8 mouse cellular contexts compared by ENCODE assay signal in the genomic region with DNA sequence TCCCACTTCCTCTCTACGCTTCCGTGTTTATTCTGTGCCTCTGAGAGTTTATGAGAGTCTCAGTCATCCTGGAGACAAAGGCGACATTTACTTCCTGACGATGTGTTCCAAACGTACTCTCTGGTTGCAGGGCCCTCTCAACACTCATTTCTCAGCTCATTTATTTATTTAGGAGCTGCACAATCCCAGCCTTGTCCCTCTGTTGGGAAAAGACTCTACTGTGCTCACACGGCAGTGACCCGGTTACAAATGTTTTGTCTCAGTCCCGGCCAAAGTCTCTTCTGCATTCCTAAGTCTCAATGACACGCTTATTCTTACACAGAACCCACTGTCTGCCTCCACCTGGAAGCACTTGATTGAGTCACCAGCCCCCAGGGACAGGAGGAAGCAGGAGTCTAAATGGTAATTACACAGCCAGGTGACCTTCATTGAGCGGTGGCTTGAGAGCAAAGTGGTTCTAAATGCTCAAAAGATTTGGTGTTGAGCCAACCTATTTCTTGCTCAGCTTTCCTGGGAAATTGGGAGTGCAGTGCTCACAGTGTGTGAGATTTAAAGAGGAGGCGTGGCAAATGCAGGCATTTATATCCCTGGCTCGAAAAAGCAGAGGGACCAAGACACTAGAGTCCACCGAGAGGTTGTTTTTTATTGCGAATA.
DNase-seq lines count a peak whose midpoint lies in the region; ATAC-seq lines count a peak whose summit lies in the region.

No protein-coding gene starts in this region.

- H3K27ac ChIP-seq in heart, embryonic 16.5 days (ENCODE audit: low read length), result peak overlapping the region; percentile 28; the same call in 1 of the 2 replicates
- peak overlapping the region; percentile 53; the same call in 1 of the 2 replicates for H3K27ac ChIP-seq in limb, embryonic 13.5 days

- no peaks in the 10 kb centered on the region for H3K36me3 ChIP-seq in heart, embryonic 16.5 days (ENCODE audit: control insufficient read depth, insufficient read depth)
- no peaks in the 10 kb centered on the region for H3K36me3 ChIP-seq in limb, embryonic 13.5 days

- no peak overlapping the region for H3K4me3 ChIP-seq in heart, embryonic 16.5 days (ENCODE audit: low read length)
- no peak overlapping the region; the same call in 1 of the 2 replicates for H3K4me3 ChIP-seq in limb, embryonic 13.5 days

- H3K27me3 ChIP-seq in heart, embryonic 16.5 days (ENCODE audit: control insufficient read depth, insufficient read depth, low read length), result no peaks in the 10 kb centered on the region
- no peaks in the 10 kb centered on the region for H3K27me3 ChIP-seq in limb, embryonic 13.5 days

- no peak overlapping the region for H3K9ac ChIP-seq in heart, embryonic 16.5 days (ENCODE audit: low read length)
- H3K9ac ChIP-seq in limb, embryonic 13.5 days, result no peak overlapping the region

- H3K4me2 ChIP-seq in heart, embryonic 16.5 days (ENCODE audit: low read depth, low read length), result no peak overlapping the region
- peak overlapping the region; percentile 48 for H3K4me2 ChIP-seq in limb, embryonic 13.5 days (replicated peaks)

- H3K4me1 ChIP-seq in heart, embryonic 16.5 days (ENCODE audit: control insufficient read depth, insufficient read depth, low read length), result no peaks in the 10 kb centered on the region
- H3K4me1 ChIP-seq in limb, embryonic 13.5 days, result peaks cover 65% of the 10 kb centered on the region

- no peaks in the 10 kb centered on the region for H3K9me3 ChIP-seq in heart, embryonic 16.5 days (replicated peaks; ENCODE audit: control insufficient read depth, low read length)
- H3K9me3 ChIP-seq in limb, embryonic 13.5 days, result no peaks in the 10 kb centered on the region

- peak; percentile 37 to 39 for DNase-seq in heart, adult 18-20 months
- no peak for DNase-seq in heart, postnatal 36 days
- DNase-seq in brain, adult 2 months (ENCODE audit: low read depth, low spot score), result peak; percentile 70
- peak; percentile 65 for DNase-seq in retina, postnatal 1 day
- DNase-seq in spleen, adult 18-20 months, result no peak
- no peak for DNase-seq in cerebellum, postnatal 36 days

- peak; percentile 47; the same call in 1 of the 2 replicates for ATAC-seq in heart, embryonic 16.5 days (replicated peaks; ENCODE audit: extremely low read depth, insufficient read depth, low FRiP score)
- peak; percentile 82 for ATAC-seq in limb, embryonic 13.5 days (ENCODE audit: low FRiP score, low read depth)

- WGBS in heart, embryonic 16.5 days, result 46% methylated on average over 14 of the region's 14 CpGs
- 20% methylated on average over 14 of the region's 14 CpGs for WGBS in limb, embryonic 13.5 days

- intact Hi-C loops in heart, postnatal 36 days (cut with DNase I), result no loop called here

Comparison
In these comparisons a context has a peak if more than half of its experiments do, and no peak if none do; other contexts are left out.
1. DNase-seq: peak in heart, adult 18-20 months (2 of 2), brain, adult 2 months (single experiment) and retina, postnatal 1 day (single experiment); none in heart, postnatal 36 days (0 of 2), spleen, adult 18-20 months (0 of 2) and cerebellum, postnatal 36 days (0 of 2).